Mouse (Mus musculus) liver, embryonic 14.5 days (tissue): Measurements from ENCODE around the gene Cib3.

Experiments
- CTCF ChIP-seq: IDR thresholded peaks from 2 replicates; pipeline ENCODE4 v1.5.1; 2016; ENCODE audit warnings: antibody characterized with exemption, low read depth, control low read depth
- EP300 ChIP-seq: IDR thresholded peaks from 2 replicates; pipeline ENCODE4 v1.6.1; 2016; ENCODE audit warnings: antibody characterized with exemption, low read depth

- TF ChIP-seq CTCF (0 out of 2 replicates have a peak, but pooled peaks have one; percentile 25), EP300 (no peak)
These were observed 1.9 kb downstream of the Cib3 start for GRCm38 (mm10) chr8:72210710-72211109.
